Mouse (Mus musculus) skeletal muscle tissue, adult 2 months (tissue): ENCODE data around the gene Olfr329-ps.
"Not testable (repeated sequence)": the region's sequence is repeated elsewhere in the genome, so short reads cannot be mapped to it uniquely, and the experiment has no call there.

ENCODE experiments used
- DNase-seq: peaks from one replicate; pipeline ENCODE4 v3.0.0-alpha.2; 2012; ENCODE audit warnings: low read depth, low spot score

Olfr329-ps gene

GRCm38 (mm10) chr11:58546322-58546721, at the start of gene Olfr329-ps:
Gene Olfr329-ps, minus strand, starts transcription at chr11:58546422.
- peak; percentile 0 for DNase-seq

- DNase-seq = no peak
These were observed 48.6 kb upstream of the Olfr329-ps start, which contains the start of gene Olfr324 for GRCm38 (mm10) chr11:58594814-58595213. Gene Olfr324, plus strand, starts transcription at chr11:58595114.

GRCm38 (mm10) chr11:58588620-58589250, 42.5 kb upstream of the Olfr329-ps start:
- DNase-seq = no peak

GRCm38 (mm10) chr11:58587898-58588348, 41.7 kb upstream of the Olfr329-ps start:
- no peak for DNase-seq

GRCm38 (mm10) chr11:58578636-58579035, 32.4 kb upstream of the Olfr329-ps start:
- DNase-seq = no peak

- no peak for DNase-seq
These were observed 31.2 kb upstream of the Olfr329-ps start, which contains the start of gene Olfr325 for GRCm38 (mm10) chr11:58577430-58577829. Gene Olfr325, plus strand, starts transcription at chr11:58577730.

GRCm38 (mm10) chr11:58570405-58570804, 24.2 kb upstream of the Olfr329-ps start, which contains the start of gene Olfr224:
Gene Olfr224, minus strand, starts transcription at chr11:58570553.
- peak; percentile 28 for DNase-seq

GRCm38 (mm10) chr11:58555536-58555935, 9.3 kb upstream of the Olfr329-ps start, which contains the start of gene Olfr328:
Gene Olfr328, minus strand, starts transcription at chr11:58555636.
- DNase-seq = peak; percentile 6

- not testable (repeated sequence) for DNase-seq
These were observed 11.5 kb downstream of the Olfr329-ps start, which contains the start of gene Olfr330 for GRCm38 (mm10) chr11:58534736-58535135. Gene Olfr330, minus strand, starts transcription at chr11:58534836.

- not testable (repeated sequence) for DNase-seq
These were observed 26.5 kb downstream of the Olfr329-ps start for GRCm38 (mm10) chr11:58519756-58520155.

GRCm38 (mm10) chr11:58518916-58519315, 27.3 kb downstream of the Olfr329-ps start:
- not testable (repeated sequence) for DNase-seq

- not testable (repeated sequence) for DNase-seq
These were observed 37.2 kb downstream of the Olfr329-ps start for GRCm38 (mm10) chr11:58509058-58509457.

GRCm38 (mm10) chr11:58502472-58502871, 43.8 kb downstream of the Olfr329-ps start, which contains the start of gene Olfr331:
Gene Olfr331, minus strand, starts transcription at chr11:58502572.
- not testable (repeated sequence) for DNase-seq

GRCm38 (mm10) chr11:58499290-58499689, 46.9 kb downstream of the Olfr329-ps start:
- DNase-seq = no peak

GRCm38 (mm10) chr11:58498761-58499160, 47.5 kb downstream of the Olfr329-ps start:
- DNase-seq = no peak

GRCm38 (mm10) chr11:58492455-58492854, 53.8 kb downstream of the Olfr329-ps start, which contains the start of gene Olfr332:
Gene Olfr332, minus strand, starts transcription at chr11:58492555.
- no peak for DNase-seq
